Mouse (Mus musculus) lung, adult 2 months (tissue): Measurements from ENCODE around the gene Gm3618. TPM values are rescaled to one million over a fixed set of nuclear protein-coding genes. Genes with fewer than 3 reads are reported as not detected.
"Not testable (repeated sequence)": the region's sequence is repeated elsewhere in the genome, so short reads cannot be mapped to it uniquely, and the experiment has no call there.

Experiments
- DNase-seq: peaks from one replicate; pipeline ENCODE4 v3.0.0; 2022
- H3K4me1 ChIP-seq: fragments of 200-500 bp; 2 replicates; pipeline ENCODE4 v1.6.1; 2011; ENCODE audit warnings: low read length; ENCODE audit not compliant: control insufficient read depth, insufficient read depth
- H3K4me3 ChIP-seq: fragments of 200-500 bp; replicated peaks from 2 replicates; pipeline ENCODE3; 2011; ENCODE audit warnings: low read depth, mild to moderate bottlenecking, control low read depth, low read length; ENCODE audit errors: extremely low read depth
- WGBS: fragments of 180-500 bp; shearing (Covaris S2); methylation state at CpG from one replicate; pipeline ENCODE4 v1.1.7; 2018; 5-methylcytosine and 5-hydroxymethylcytosine counted together
- polyA plus RNA-seq: library from polyadenylated mRNA; depleted of rRNA; stranded (reverse); fragments of >200 nt; gene quantifications from 2 replicates; pipeline ENCODE4 v1.2.3, GENCODE M21; 2012; rRNA removed

Gm3618 gene
- polyA plus RNA-seq: not detected in 2 replicates

- not testable (repeated sequence) for H3K4me1 ChIP-seq, H3K4me3 ChIP-seq, DNase-seq
- no CpG with 5 or more reads among the region's 10 CpGs for WGBS
These were observed at the start of gene Gm3618 for GRCm38 (mm10) chr14:6343578-6343977. Gene Gm3618, minus strand, starts transcription at chr14:6343678.

- not testable (repeated sequence) for H3K4me3 ChIP-seq
- 72% methylated on average over 2 of the region's 4 CpGs for WGBS
These were observed 46.7 kb upstream of the Gm3618 start, which contains the start of gene Gm16440 for GRCm38 (mm10) chr14:6390219-6390618. Gene Gm16440, minus strand, starts transcription at chr14:6390319.

GRCm38 (mm10) chr14:6304743-6305142, 38.7 kb downstream of the Gm3618 start, which contains the start of gene Gm21103:
Gene Gm21103, minus strand, starts transcription at chr14:6304843.
- WGBS: 84% methylated on average over 2 of the region's 2 CpGs
- H3K4me1 ChIP-seq, DNase-seq, H3K4me3 ChIP-seq: not testable (repeated sequence)

More at GRCm38 (mm10) chr14:6390219-6390618, 46.7 kb upstream of the Gm3618 start, which contains the start of gene Gm16440:
- H3K4me1 ChIP-seq, DNase-seq: not testable (repeated sequence)

GRCm38 (mm10) chr14:6286931-6287715, 56.4 kb downstream of the Gm3618 start, which contains the start of gene Gm3411:
Gene Gm3411, minus strand, starts transcription at chr14:6287250.
- under 1% methylated on average over 57 of the region's 57 CpGs for WGBS
- DNase-seq: peak; percentile 9
- not testable (repeated sequence) for H3K4me3 ChIP-seq

More at GRCm38 (mm10) chr14:6286931-6287715, 56.4 kb downstream of the Gm3618 start, which contains the start of gene Gm3411:
- not testable (repeated sequence) for H3K4me1 ChIP-seq

Other genes starting within 250 kb of the Gm3618 start
- 0.18 TPM in 1 of 2 replicates, not detected in the other for gene Gm8206, start 249.7 kb downstream of the Gm3618 start, polyA plus RNA-seq
- gene Gm3468, start 235.0 kb downstream of the Gm3618 start, polyA plus RNA-seq: 0.17 TPM in 1 of 2 replicates, not detected in the other
- not detected in 2 replicates for gene Gm3476, start 217.9 kb downstream of the Gm3618 start, polyA plus RNA-seq
- not detected in 2 replicates for gene Gm21560, start 124.4 kb downstream of the Gm3618 start, polyA plus RNA-seq
- gene Gm3411, start 56.4 kb downstream of the Gm3618 start, polyA plus RNA-seq: 0.24 and 1.0 TPM in 2 replicates
- not detected in 2 replicates for gene Gm21103, start 38.8 kb downstream of the Gm3618 start, polyA plus RNA-seq
- gene Gm16440, start 46.6 kb upstream of the Gm3618 start, polyA plus RNA-seq: not detected in 2 replicates
- gene Gm3591, start 68.8 kb upstream of the Gm3618 start, polyA plus RNA-seq: 0.14 TPM in 2 replicates
- not detected in 2 replicates for gene Gm3594, start 100.9 kb upstream of the Gm3618 start, polyA plus RNA-seq
- gene Gm8356, start 193.6 kb upstream of the Gm3618 start, polyA plus RNA-seq: not detected in 2 replicates
- 0.11 and 0.14 TPM in 2 replicates for gene Gm3629, start 246.9 kb upstream of the Gm3618 start, polyA plus RNA-seq